Mouse (Mus musculus): ENCODE measurements around the gene Snhg11.

- no peak for TF ChIP-seq CTCF (IDR thresholded peaks at IDR 0.05)
- no peak for TF ChIP-seq EP300 (IDR thresholded peaks at IDR 0.05)
These were observed 1.4 kb downstream of the Snhg11 start for GRCm38 (mm10) chr2:158376798-158377197.

All from lung, postnatal 0 days (tissue).